21 mouse cellular contexts compared by ENCODE assay signal in the genomic region with DNA sequence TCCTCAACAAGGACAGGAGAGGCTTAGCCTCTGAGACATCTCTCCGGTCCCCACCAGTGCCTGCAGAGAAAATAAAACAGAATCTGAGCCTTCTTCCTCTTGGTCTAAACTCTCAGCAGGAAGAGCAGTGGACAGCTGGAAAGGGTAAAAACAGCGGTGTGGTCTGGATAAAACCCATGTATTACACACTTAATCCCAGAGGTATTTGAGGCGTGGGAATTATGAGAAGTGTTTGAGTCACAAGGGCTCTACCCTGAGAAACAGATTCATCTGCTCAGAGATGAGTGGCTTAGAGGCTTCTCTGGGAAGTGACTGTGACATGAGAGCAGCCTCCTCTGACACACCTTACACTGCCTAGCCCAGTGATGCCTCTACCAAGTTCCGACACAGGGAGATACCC. TPM values are rescaled to one million over a fixed set of nuclear protein-coding genes. Genes with fewer than 3 reads are reported as not detected.
DNase-seq lines count a peak whose midpoint lies in the region; ATAC-seq lines count a peak whose summit lies in the region.
"Had no signal": no experiment of that assay in that cellular context is flagged by ENCODE, and none has a peak within 500 bp of the region (broad histone marks: within the 10 kb centered on the region; RNA-seq: fewer than 3 reads in every experiment).

No protein-coding gene starts in this region.

- H3K4me3 ChIP-seq in embryonic facial prominence, embryonic 14.5 days (ENCODE audit: low read depth, low read length): no peak overlapping the region
- H3K4me3 ChIP-seq in embryonic facial prominence, embryonic 10.5 days: no peak overlapping the region
- no peak overlapping the region for H3K4me3 ChIP-seq in limb, embryonic 13.5 days
- no peak overlapping the region for H3K4me3 ChIP-seq in limb, embryonic 10.5 days
- no peak overlapping the region for H3K4me3 ChIP-seq in kidney, embryonic 14.5 days (ENCODE audit: low read length)
- H3K4me3 ChIP-seq: embryonic facial prominence, embryonic 15.5 days; forebrain, embryonic 13.5 days; heart, embryonic 12.5 days; hindbrain, embryonic 12.5 days had no signal

- ATAC-seq in embryonic facial prominence, embryonic 14.5 days (ENCODE audit: low read depth): no peak
- ATAC-seq in limb, embryonic 13.5 days (ENCODE audit: low FRiP score, low read depth): 0 out of 2 replicates have a peak, but pooled peaks have one; percentile 20
- ATAC-seq in kidney, embryonic 14.5 days (ENCODE audit: low FRiP score, low TSS enrichment): no peak
- ATAC-seq: forebrain, embryonic 13.5 days; hindbrain, embryonic 16.5 days had no signal

- no peaks in the 10 kb centered on the region for H3K36me3 ChIP-seq in embryonic facial prominence, embryonic 14.5 days (ENCODE audit: control insufficient read depth, insufficient read depth, low read length)
- no peaks in the 10 kb centered on the region for H3K36me3 ChIP-seq in embryonic facial prominence, embryonic 10.5 days (replicated peaks)
- H3K36me3 ChIP-seq in limb, embryonic 13.5 days: no peaks in the 10 kb centered on the region
- H3K36me3 ChIP-seq in limb, embryonic 10.5 days: no peaks in the 10 kb centered on the region
- no peaks in the 10 kb centered on the region for H3K36me3 ChIP-seq in kidney, embryonic 14.5 days (ENCODE audit: control insufficient read depth, insufficient read depth, low read length)
- H3K36me3 ChIP-seq: embryonic facial prominence, embryonic 15.5 days; heart, embryonic 12.5 days; hindbrain, embryonic 12.5 days had no signal

- no peak overlapping the region for H3K4me2 ChIP-seq in embryonic facial prominence, embryonic 14.5 days (ENCODE audit: low read depth, low read length)
- no peak overlapping the region for H3K4me2 ChIP-seq in limb, embryonic 13.5 days (replicated peaks)
- H3K4me2 ChIP-seq in kidney, embryonic 14.5 days (replicated peaks; ENCODE audit: low read depth, low read length): no peak overlapping the region
- H3K4me2 ChIP-seq: embryonic facial prominence, embryonic 15.5 days; forebrain, embryonic 13.5 days; heart, embryonic 12.5 days; hindbrain, embryonic 12.5 days had no signal

- WGBS in embryonic facial prominence, embryonic 14.5 days: 80% methylated on average over 4 of the region's 4 CpGs
- whole genome bisulfite sequencing in embryonic facial prominence, embryonic 10.5 days: 84% methylated on average over 4 of the region's 4 CpGs
- 81% methylated on average over 4 of the region's 4 CpGs for WGBS in limb, embryonic 13.5 days
- 91% methylated on average over 4 of the region's 4 CpGs for WGBS in limb, embryonic 10.5 days
- 90% methylated on average over 4 of the region's 4 CpGs for WGBS in kidney, embryonic 14.5 days

- no peak overlapping the region for H3K9ac ChIP-seq in embryonic facial prominence, embryonic 14.5 days (ENCODE audit: low read depth, low read length)
- H3K9ac ChIP-seq in limb, embryonic 13.5 days: no peak overlapping the region
- H3K9ac ChIP-seq in kidney, embryonic 14.5 days (ENCODE audit: low read depth, low read length): no peak overlapping the region
- H3K9ac ChIP-seq: embryonic facial prominence, embryonic 15.5 days; forebrain, embryonic 13.5 days; forebrain, postnatal 0 days; hindbrain, embryonic 12.5 days had no signal

- no peaks in the 10 kb centered on the region for H3K27me3 ChIP-seq in embryonic facial prominence, embryonic 14.5 days (replicated peaks; ENCODE audit: control insufficient read depth, insufficient read depth, low read length)
- H3K27me3 ChIP-seq in embryonic facial prominence, embryonic 10.5 days (replicated peaks; ENCODE audit: low read depth, poor library complexity, severe bottlenecking): no peaks in the 10 kb centered on the region
- no peaks in the 10 kb centered on the region for H3K27me3 ChIP-seq in limb, embryonic 13.5 days
- no peaks in the 10 kb centered on the region for H3K27me3 ChIP-seq in limb, embryonic 10.5 days (ENCODE audit: low read depth, poor library complexity, severe bottlenecking)
- no peaks in the 10 kb centered on the region for H3K27me3 ChIP-seq in kidney, embryonic 14.5 days (ENCODE audit: control insufficient read depth, insufficient read depth, low read length)
- H3K27me3 ChIP-seq: embryonic facial prominence, embryonic 15.5 days; forebrain, embryonic 13.5 days; heart, embryonic 12.5 days had no signal

- peaks cover 7% of the 10 kb centered on the region; the same call in 1 of the 2 replicates for H3K4me1 ChIP-seq in embryonic facial prominence, embryonic 14.5 days (ENCODE audit: control insufficient read depth, insufficient read depth, low read length)
- peaks cover 12% of the 10 kb centered on the region for H3K4me1 ChIP-seq in embryonic facial prominence, embryonic 10.5 days
- peaks cover 11% of the 10 kb centered on the region for H3K4me1 ChIP-seq in limb, embryonic 13.5 days
- H3K4me1 ChIP-seq in limb, embryonic 10.5 days: peaks cover 10% of the 10 kb centered on the region
- H3K4me1 ChIP-seq in kidney, embryonic 14.5 days (ENCODE audit: control insufficient read depth, insufficient read depth, low read length): peaks cover 8% of the 10 kb centered on the region; the same call in 1 of the 2 replicates
- H3K4me1 ChIP-seq: hindbrain, embryonic 12.5 days had no signal

- H3K9me3 ChIP-seq in embryonic facial prominence, embryonic 14.5 days (ENCODE audit: control insufficient read depth, low read length): no peaks in the 10 kb centered on the region
- H3K9me3 ChIP-seq in embryonic facial prominence, embryonic 10.5 days: no peaks in the 10 kb centered on the region
- no peaks in the 10 kb centered on the region for H3K9me3 ChIP-seq in limb, embryonic 13.5 days
- no peaks in the 10 kb centered on the region for H3K9me3 ChIP-seq in limb, embryonic 10.5 days (replicated peaks)
- no peaks in the 10 kb centered on the region for H3K9me3 ChIP-seq in kidney, embryonic 14.5 days (ENCODE audit: control insufficient read depth, low read length)
- H3K9me3 ChIP-seq: embryonic facial prominence, embryonic 15.5 days; forebrain, embryonic 13.5 days; heart, embryonic 12.5 days; hindbrain, embryonic 12.5 days had no signal

- peak; percentile 62 for DNase-seq in embryonic facial prominence, embryonic 14.5 days (ENCODE audit: low spot score)
- DNase-seq in embryonic facial prominence, embryonic 10.5 days (ENCODE audit: low spot score): no peak
- no peak for DNase-seq in limb, embryonic 10.5 days (ENCODE audit: low spot score)
- DNase-seq in fibroblast of lung, adult 2 months (ENCODE audit: low read depth): peak; percentile 64
- DNase-seq in right cerebral cortex, postnatal 14 days: no peak
- DNase-seq in embryo, embryonic 10 days (ENCODE audit: low spot score): no peak
- DNase-seq: adrenal gland, postnatal 10 days; cerebellum, adult 11-12 months; cerebellum, adult 9-10 months; cerebellum, postnatal 25 days; forebrain, postnatal 0 days; gastrocnemius, postnatal 36 days; heart, adult 18-20 months; heart, postnatal 4 days had no signal

- no peak overlapping the region for H3K27ac ChIP-seq in embryonic facial prominence, embryonic 14.5 days (replicated peaks; ENCODE audit: low read depth, low read length)
- H3K27ac ChIP-seq in embryonic facial prominence, embryonic 10.5 days (replicated peaks): no peak overlapping the region
- no peak overlapping the region for H3K27ac ChIP-seq in limb, embryonic 13.5 days
- H3K27ac ChIP-seq in limb, embryonic 10.5 days: no peak overlapping the region
- H3K27ac ChIP-seq in kidney, embryonic 14.5 days (ENCODE audit: low read depth, low read length): no peak overlapping the region
- H3K27ac ChIP-seq: forebrain, embryonic 13.5 days; hindbrain, embryonic 12.5 days had no signal

RNA-seq across cellular contexts. Expression of gene Slc29a2, which starts 6.0 kb away (rescaled TPM):
- polyA plus RNA-seq in embryonic facial prominence, embryonic 14.5 days (2014; fragmentation: Nextera tagmentation; extraction: Ambion mirVana): 4.0 and 4.1 TPM in 2 replicates
- polyA plus RNA-seq in embryonic facial prominence, embryonic 10.5 days (2016; fragmentation: Nextera tagmentation; extraction: Ambion mirVana): 7.1 and 8.5 TPM in 2 replicates
- 5.7 and 6.0 TPM in 2 replicates for polyA plus RNA-seq in limb, embryonic 13.5 days (2015; fragmentation: Nextera tagmentation; extraction: Ambion mirVana)
- polyA plus RNA-seq in limb, embryonic 10.5 days (2016; fragmentation: Nextera tagmentation; extraction: Ambion mirVana): 7.3 and 8.6 TPM in 2 replicates
- 3.5 and 7.9 TPM in 2 replicates for polyA plus RNA-seq in kidney, embryonic 14.5 days (2014; fragmentation: Nextera tagmentation; extraction: Ambion mirVana)

RNA-seq across cellular contexts. Expression of gene B4gat1, which starts 21.0 kb away (rescaled TPM):
- polyA plus RNA-seq in embryonic facial prominence, embryonic 14.5 days (2014; fragmentation: Nextera tagmentation; extraction: Ambion mirVana): 42.9 and 51.5 TPM in 2 replicates
- 34.7 and 36.1 TPM in 2 replicates for polyA plus RNA-seq in embryonic facial prominence, embryonic 10.5 days (2016; fragmentation: Nextera tagmentation; extraction: Ambion mirVana)
- polyA plus RNA-seq in limb, embryonic 13.5 days (2015; fragmentation: Nextera tagmentation; extraction: Ambion mirVana): 47.9 and 52.1 TPM in 2 replicates
- polyA plus RNA-seq in limb, embryonic 10.5 days (2016; fragmentation: Nextera tagmentation; extraction: Ambion mirVana): 35.5 and 35.6 TPM in 2 replicates
- 35.7 and 44.8 TPM in 2 replicates for polyA plus RNA-seq in kidney, embryonic 14.5 days (2014; fragmentation: Nextera tagmentation; extraction: Ambion mirVana)

RNA-seq across cellular contexts. Expression of gene AC124502.3, which starts 21.1 kb away (rescaled TPM):
- 0.51 and 1.7 TPM in 2 replicates for polyA plus RNA-seq in embryonic facial prominence, embryonic 14.5 days (2014; fragmentation: Nextera tagmentation; extraction: Ambion mirVana)
- polyA plus RNA-seq in embryonic facial prominence, embryonic 10.5 days (2016; fragmentation: Nextera tagmentation; extraction: Ambion mirVana): 3.1 and 4.2 TPM in 2 replicates
- 3.7 and 4.4 TPM in 2 replicates for polyA plus RNA-seq in limb, embryonic 13.5 days (2015; fragmentation: Nextera tagmentation; extraction: Ambion mirVana)
- polyA plus RNA-seq in limb, embryonic 10.5 days (2016; fragmentation: Nextera tagmentation; extraction: Ambion mirVana): 1.8 and 3.1 TPM in 2 replicates
- 1.2 and 1.5 TPM in 2 replicates for polyA plus RNA-seq in kidney, embryonic 14.5 days (2014; fragmentation: Nextera tagmentation; extraction: Ambion mirVana)

RNA-seq across cellular contexts. Expression of gene Brms1, which starts 23.5 kb away (rescaled TPM):
- polyA plus RNA-seq in embryonic facial prominence, embryonic 14.5 days (2014; fragmentation: Nextera tagmentation; extraction: Ambion mirVana): 35.0 and 38.7 TPM in 2 replicates
- polyA plus RNA-seq in embryonic facial prominence, embryonic 10.5 days (2016; fragmentation: Nextera tagmentation; extraction: Ambion mirVana): 72.6 and 82.4 TPM in 2 replicates
- polyA plus RNA-seq in limb, embryonic 13.5 days (2015; fragmentation: Nextera tagmentation; extraction: Ambion mirVana): 36.7 and 40.5 TPM in 2 replicates
- polyA plus RNA-seq in limb, embryonic 10.5 days (2016; fragmentation: Nextera tagmentation; extraction: Ambion mirVana): 74.6 and 84.6 TPM in 2 replicates
- polyA plus RNA-seq in kidney, embryonic 14.5 days (2014; fragmentation: Nextera tagmentation; extraction: Ambion mirVana): 43.3 and 57.5 TPM in 2 replicates

RNA-seq across cellular contexts. Expression of gene Npas4, which starts 27.5 kb away (rescaled TPM):
- polyA plus RNA-seq in embryonic facial prominence, embryonic 14.5 days (2014; fragmentation: Nextera tagmentation; extraction: Ambion mirVana): 0.07 TPM in 1 of 2 replicates, not detected in the other
- not detected in 2 replicates for polyA plus RNA-seq in embryonic facial prominence, embryonic 10.5 days (2016; fragmentation: Nextera tagmentation; extraction: Ambion mirVana)
- polyA plus RNA-seq in limb, embryonic 13.5 days (2015; fragmentation: Nextera tagmentation; extraction: Ambion mirVana): not detected in 2 replicates
- not detected in 2 replicates for polyA plus RNA-seq in limb, embryonic 10.5 days (2016; fragmentation: Nextera tagmentation; extraction: Ambion mirVana)
- polyA plus RNA-seq in kidney, embryonic 14.5 days (2014; fragmentation: Nextera tagmentation; extraction: Ambion mirVana): not detected in 2 replicates
- polyA plus RNA-seq: embryonic facial prominence, embryonic 15.5 days had no signal

Comparison
In these comparisons a context has a peak if more than half of its experiments do, and no peak if none do; other contexts are left out.
1. DNase-seq: peak in embryonic facial prominence, embryonic 14.5 days (single experiment) and fibroblast of lung, adult 2 months (single experiment); none in embryonic facial prominence, embryonic 10.5 days (single experiment), limb, embryonic 10.5 days (single experiment), right cerebral cortex, postnatal 14 days (single experiment) and embryo, embryonic 10 days (single experiment).